Mouse (Mus musculus): ENCODE data around the gene Akap13.

The Akap13 gene

GRCm38 (mm10) chr7:75460290-75460689, 5.0 kb downstream of the Akap13 start:
- in situ Hi-C loops (cut with MseI, MboI), result no loop called here

- in situ Hi-C loops (cut with MseI, MboI), result no loop called here
Measured at GRCm38 (mm10) chr7:75463579-75464162, 8.3 kb downstream of the Akap13 start.

GRCm38 (mm10) chr7:75467791-75468190, 12.5 kb downstream of the Akap13 start:
- in situ Hi-C loops (cut with MseI, MboI), result no loop called here

GRCm38 (mm10) chr7:75470318-75470925, 15.1 kb downstream of the Akap13 start:
- in situ Hi-C loops (cut with MseI, MboI), result no loop called here

- in situ Hi-C loops (cut with MseI, MboI), result no loop called here
Measured at GRCm38 (mm10) chr7:75472316-75473195, 17.2 kb downstream of the Akap13 start.

GRCm38 (mm10) chr7:75473294-75473693, 18.0 kb downstream of the Akap13 start:
- in situ Hi-C loops (cut with MseI, MboI), result no loop called here

DNA sequence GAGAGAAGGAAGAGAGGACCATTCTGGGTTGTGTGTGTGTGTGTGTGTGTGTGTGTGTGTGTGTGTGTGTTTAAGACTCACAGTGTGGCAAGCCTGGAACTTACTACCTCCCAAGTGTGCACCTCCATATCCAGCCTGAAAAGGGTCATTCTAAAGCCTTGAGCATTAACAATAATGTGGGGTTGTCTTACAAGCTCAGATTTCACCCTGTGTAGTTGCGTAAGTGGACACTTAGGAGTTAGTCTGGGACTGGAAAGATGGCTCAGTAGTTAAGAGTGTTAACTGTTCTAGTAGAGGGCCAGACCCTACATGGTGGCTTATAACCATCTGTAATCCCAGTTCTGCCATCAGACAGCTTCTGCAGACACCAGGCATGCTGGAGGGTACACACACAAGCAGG, 18.7 kb downstream of the Akap13 start:
- in situ Hi-C loops (cut with MseI, MboI), result no loop called here

DNA sequence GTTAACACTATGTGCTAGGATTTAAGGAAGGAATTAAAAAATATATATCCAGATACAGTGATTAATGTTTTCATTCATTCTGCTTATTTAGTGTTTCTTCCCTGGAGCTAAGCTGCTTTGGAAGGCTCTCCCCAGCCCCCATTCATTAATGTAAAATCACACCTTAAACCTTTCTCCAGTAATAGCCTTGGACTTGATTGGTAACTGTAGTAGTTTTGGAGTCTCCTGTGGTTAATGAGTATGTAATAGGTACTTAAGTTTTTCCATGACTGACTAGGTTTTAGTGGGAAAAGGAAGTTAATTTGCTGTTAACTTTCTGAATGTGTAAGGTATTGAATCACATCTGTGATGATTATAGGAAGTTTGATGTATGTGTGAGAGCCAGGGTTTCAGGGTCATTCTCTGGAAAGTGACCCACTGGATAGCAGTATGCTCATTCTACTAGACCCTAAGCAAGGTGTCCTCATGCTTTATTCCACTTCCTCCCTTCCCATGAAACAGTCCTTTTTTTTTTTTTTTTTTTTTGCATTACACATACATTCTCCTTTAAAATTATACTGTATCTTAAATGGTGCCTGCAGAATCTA, 19.3 kb downstream of the Akap13 start:
- in situ Hi-C loops (cut with MseI, MboI), result no loop called here

- in situ Hi-C loops (cut with MseI, MboI), result no loop called here
Measured at GRCm38 (mm10) chr7:75478060-75478459, 22.7 kb downstream of the Akap13 start.

GRCm38 (mm10) chr7:75480721-75481426, 25.5 kb downstream of the Akap13 start:
- in situ Hi-C loops (cut with MseI, MboI), result no loop called here

DNA sequence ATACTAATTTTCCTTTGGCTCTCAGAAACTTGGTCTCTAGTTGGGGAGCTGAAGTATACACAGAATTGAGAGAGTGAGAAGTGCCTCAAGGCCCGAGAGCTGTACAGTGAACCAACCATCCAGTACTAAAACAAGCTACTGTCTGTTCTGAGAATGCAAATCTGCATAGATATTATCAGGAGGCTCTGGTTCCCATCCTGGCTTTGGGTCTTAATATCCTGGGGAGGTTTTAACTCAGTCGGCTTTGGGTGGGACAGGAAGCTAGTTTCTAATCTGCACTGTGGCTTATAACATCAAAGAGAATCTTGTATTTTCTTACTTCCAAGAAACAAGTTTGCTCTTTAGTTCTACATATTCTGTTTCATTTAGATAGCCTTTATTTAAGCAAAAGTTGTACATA, 30.7 kb downstream of the Akap13 start:
- in situ Hi-C loops (cut with MseI, MboI), result no loop called here

DNA sequence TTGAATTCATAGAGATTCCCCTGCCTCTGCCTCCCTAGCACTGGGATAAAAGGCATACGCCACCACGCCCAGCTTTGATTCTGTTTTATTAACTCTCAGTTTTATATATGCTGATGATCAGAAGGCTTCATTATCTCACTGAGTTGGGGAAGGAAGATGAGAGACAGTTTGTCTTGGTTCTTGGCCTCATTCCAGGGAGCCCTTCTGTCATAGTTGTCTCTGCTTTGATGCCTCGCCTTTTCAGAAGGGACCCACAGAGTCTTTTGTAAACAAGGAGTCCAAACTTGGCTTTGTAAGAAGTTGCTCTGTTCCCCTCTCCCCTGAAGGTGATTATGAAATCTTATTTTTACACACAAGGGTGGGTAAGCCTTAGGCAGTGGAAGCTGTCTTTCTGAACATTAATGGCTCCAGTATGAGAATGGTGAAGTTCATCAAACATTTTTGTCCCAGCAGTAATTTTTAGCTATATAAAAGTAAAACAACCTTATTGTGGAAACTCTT, 40.7 kb downstream of the Akap13 start:
- in situ Hi-C loops (cut with MseI, MboI), result no loop called here

- in situ Hi-C loops (cut with MseI, MboI), result no loop called here
Measured at GRCm38 (mm10) chr7:75498627-75499026, 43.3 kb downstream of the Akap13 start.

- in situ Hi-C loops (cut with MseI, MboI), result no loop called here
Measured at GRCm38 (mm10) chr7:75499271-75499670, 43.9 kb downstream of the Akap13 start.

- in situ Hi-C loops (cut with MseI, MboI), result no loop called here
Measured at GRCm38 (mm10) chr7:75500164-75500563, 44.8 kb downstream of the Akap13 start.

DNA sequence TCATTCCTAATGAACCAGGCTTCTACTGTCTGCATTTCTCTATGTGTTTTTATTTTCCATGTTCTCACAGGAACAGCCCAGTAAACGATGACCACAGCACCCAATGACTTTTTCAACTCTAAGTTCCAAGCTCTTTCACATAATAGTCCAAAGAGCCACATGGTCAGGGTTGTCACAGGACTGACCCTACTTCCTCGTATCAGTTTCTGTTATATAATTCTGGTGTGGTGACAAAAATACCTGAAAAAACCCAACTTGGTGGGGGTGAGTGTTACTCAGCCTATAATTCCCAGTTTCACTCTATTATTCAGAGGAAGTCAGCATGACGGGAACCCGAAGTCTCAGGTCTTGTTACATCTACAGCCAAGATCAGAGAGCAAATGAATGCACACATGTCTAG, 45.5 kb downstream of the Akap13 start:
- in situ Hi-C loops (cut with MseI, MboI), result no loop called here

GRCm38 (mm10) chr7:75504524-75504923, 49.2 kb downstream of the Akap13 start:
- in situ Hi-C loops (cut with MseI, MboI), result no loop called here

DNA sequence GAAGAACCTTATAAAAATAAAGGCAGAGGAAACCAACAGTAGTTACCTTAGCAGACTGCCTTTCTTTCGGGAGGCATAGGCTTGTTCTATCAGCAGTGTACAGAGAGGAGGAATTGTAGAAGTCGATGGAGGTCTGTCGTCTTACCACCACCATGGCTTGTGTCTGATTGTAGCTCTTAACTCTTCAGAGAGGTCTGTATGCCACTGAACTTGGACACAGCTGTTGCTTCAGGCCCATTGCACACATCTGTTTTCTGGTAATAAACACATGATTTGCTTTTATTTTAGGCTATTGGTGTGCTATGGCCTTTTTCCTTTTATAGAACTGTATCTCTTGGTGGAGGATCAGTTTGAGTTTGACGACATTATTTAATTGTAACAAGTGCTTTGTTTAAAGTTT, 51.3 kb downstream of the Akap13 start:
- in situ Hi-C loops (cut with MseI, MboI), result no loop called here

DNA sequence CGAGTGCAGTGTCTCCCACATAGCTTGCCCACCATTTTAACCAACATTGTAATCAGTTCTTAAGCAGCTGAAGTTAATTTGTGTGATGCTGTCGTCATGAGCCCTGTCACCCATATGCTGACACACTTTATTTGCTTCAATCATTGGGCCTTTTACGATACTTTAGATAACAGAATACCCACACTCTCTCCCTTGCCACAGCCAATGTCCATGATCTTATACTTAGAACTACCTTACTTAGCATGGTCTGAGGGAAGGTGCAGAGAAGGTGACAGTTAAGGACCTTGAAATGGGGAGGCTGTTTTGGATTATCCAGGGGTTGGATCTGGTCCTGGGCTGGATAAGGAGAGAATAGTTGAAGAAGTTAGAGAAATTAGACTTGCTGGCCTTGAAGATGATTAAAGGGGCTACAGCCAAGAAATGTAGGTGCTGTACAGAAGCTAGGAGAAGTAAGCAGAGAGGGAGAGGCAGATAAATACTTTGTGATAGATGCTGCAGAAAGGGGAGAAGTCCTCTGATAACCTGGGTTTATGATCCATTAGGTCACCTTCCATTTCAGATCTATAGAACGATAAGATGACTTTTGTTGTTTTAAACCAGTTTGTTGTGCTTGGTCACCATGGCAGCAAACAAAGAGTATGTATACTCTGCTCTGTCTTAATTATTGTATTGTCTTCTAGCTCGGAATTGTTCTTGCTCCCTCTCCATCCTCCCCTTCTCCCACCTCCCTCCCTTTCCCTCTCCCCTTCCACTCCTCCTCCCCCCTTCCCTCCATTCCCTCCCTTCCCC, 53.9 kb downstream of the Akap13 start:
- in situ Hi-C loops (cut with MseI, MboI), result no loop called here

- in situ Hi-C loops (cut with MseI, MboI), result no loop called here
Measured at GRCm38 (mm10) chr7:75515472-75515871, 60.1 kb downstream of the Akap13 start.

All from mouse trophoblast stem cell (cell line).